Mouse (Mus musculus) liver, adult 2 months (tissue): ENCODE results near the gene Ccl1. TPM values are rescaled to one million over a fixed set of nuclear protein-coding genes. Genes with fewer than 3 reads are reported as not detected.

ENCODE experiments used
- DNase-seq: peaks from one replicate; pipeline ENCODE4 v3.0.0-alpha.2; 2011; ENCODE audit warnings: low read depth, low spot score; ENCODE audit errors: extremely low read depth
- H3K27ac ChIP-seq: fragments of 200-500 bp; replicated peaks from 2 replicates; pipeline ENCODE4 v1.5.1; 2012; ENCODE audit warnings: low read depth, mild to moderate bottlenecking, control low read depth, inconsistent platforms, low read length; ENCODE audit not compliant: insufficient read depth
- H3K27me3 ChIP-seq: fragments of 200-500 bp; 2 replicates; pipeline ENCODE4 v1.6.1; 2012; ENCODE audit warnings: mild to moderate bottlenecking, moderate library complexity, low read length, inconsistent platforms; ENCODE audit not compliant: control insufficient read depth, insufficient read depth
- H3K36me3 ChIP-seq: fragments of 200-500 bp; 2 replicates; pipeline ENCODE4 v1.6.1; 2012; ENCODE audit warnings: low read length, inconsistent platforms; ENCODE audit not compliant: control insufficient read depth, insufficient read depth
- H3K4me1 ChIP-seq: fragments of 200-500 bp; 2 replicates; pipeline ENCODE4 v1.6.1; 2011; ENCODE audit warnings: low read length; ENCODE audit not compliant: control insufficient read depth, insufficient read depth
- H3K4me3 ChIP-seq: fragments of 200-500 bp; 2 replicates; pipeline ENCODE4 v1.5.1; 2011; ENCODE audit warnings: low read depth, mild to moderate bottlenecking, control low read depth, low read length, moderate library complexity; ENCODE audit not compliant: insufficient read depth
- H3K79me2 ChIP-seq: fragments of 200-500 bp; 2 replicates; pipeline ENCODE4 v1.6.1; 2012; ENCODE audit warnings: inconsistent platforms, mild to moderate bottlenecking, low read length, moderate library complexity; ENCODE audit not compliant: control insufficient read depth, insufficient read depth
- H3K9ac ChIP-seq: fragments of 200-500 bp; 2 replicates; pipeline ENCODE4 v1.6.1; 2012; ENCODE audit warnings: low read depth, mild to moderate bottlenecking, control low read depth, inconsistent platforms, low read length
- CTCF ChIP-seq: fragments of 200-500 bp; IDR thresholded peaks from 2 replicates; pipeline ENCODE4 v1.5.1; 2011; ENCODE audit warnings: low read depth, low read length, control low read depth
- POLR2A ChIP-seq: fragments of 200-500 bp; IDR thresholded peaks from 2 replicates; pipeline ENCODE4 v1.6.1; 2011; ENCODE audit warnings: low read length, control low read depth; ENCODE audit not compliant: insufficient read depth; ENCODE audit errors: extremely low read depth
- WGBS: fragments of 180-500 bp; shearing (Covaris S2); methylation state at CpG from one replicate; pipeline ENCODE4 v1.1.7; 2018; 5-methylcytosine and 5-hydroxymethylcytosine counted together
- polyA plus RNA-seq: library from polyadenylated mRNA; depleted of rRNA; stranded (reverse); fragments of >200 nt; gene quantifications from 2 replicates; pipeline ENCODE4 v1.2.3, GENCODE M21; 2012; rRNA removed
- total RNA-seq: library from RNA; depleted of rRNA; stranded (reverse); fragments of >200 nt; gene quantifications from 2 replicates; pipeline ENCODE4 v1.2.3, GENCODE M21; 2014; rRNA removed

Ccl1 gene
- total and polyA plus RNA-seq, 2 experiments = not detected

DNA sequence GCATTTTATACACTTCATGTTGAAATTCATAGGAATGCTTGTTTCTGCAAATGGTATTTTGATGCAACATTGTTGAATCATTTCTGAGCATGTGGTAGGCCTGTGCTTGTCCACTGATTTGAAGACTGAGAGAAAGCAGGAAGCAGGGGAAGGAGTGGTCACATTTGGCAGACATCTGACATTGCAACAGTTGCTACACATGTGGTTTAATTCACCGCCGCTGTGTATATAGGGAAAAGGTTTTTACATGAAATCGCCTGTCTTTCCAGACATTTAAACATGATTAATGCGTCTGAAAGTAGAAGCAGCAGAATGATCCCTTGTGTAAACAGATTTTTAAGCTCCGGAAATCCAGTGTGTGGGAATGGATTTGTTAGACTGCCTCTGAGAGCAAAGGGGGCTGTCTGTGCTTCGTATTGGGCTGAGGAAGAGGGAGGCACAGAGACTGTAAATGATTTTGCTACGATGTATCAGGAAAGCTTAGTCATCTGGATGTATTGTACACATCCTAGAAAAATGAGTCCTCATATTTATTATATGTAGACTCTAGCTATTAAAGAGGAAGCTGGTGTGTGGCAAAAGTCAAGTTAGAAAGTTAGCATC, 165.9 kb downstream of the Ccl1 start:
- 75% methylated on average over 7 of the region's 7 CpGs for WGBS
- H3K79me2 ChIP-seq = no peaks in the 10 kb centered on the region
- DNase-seq = peak; percentile 5
- no peaks in the 10 kb centered on the region for H3K36me3 ChIP-seq
- no peak overlapping the region for H3K4me3 ChIP-seq
- no peak overlapping the region for H3K27ac ChIP-seq
- peaks cover 1% of the 10 kb centered on the region; the same call in 1 of the 2 replicates for H3K4me1 ChIP-seq
- H3K9ac ChIP-seq = no peak overlapping the region
- no peak for TF ChIP-seq POLR2A
- TF ChIP-seq CTCF = no peak
- no peaks in the 10 kb centered on the region for H3K27me3 ChIP-seq

DNA sequence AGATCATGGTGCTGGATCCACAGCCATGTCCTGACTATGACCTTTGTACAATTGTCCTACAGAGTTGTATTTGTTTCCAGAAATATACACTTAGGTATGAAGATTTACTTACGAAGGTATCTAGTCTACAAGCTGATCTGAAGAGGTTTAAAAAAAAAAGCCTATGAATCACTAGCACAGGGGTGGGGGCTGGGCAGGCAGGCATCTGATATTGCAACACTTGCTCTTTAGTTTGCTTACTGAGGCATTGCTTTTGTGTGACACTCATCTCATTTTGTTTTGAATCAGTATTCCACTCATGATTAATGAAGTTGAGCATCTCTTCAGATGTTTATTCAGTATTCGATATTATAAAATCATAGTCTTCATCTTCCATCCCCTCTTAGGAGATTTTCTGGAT, 169.3 kb downstream of the Ccl1 start:
- Histone ChIP-seq H3K27me3 (no peaks in the 10 kb centered on the region), H3K36me3 (no peaks in the 10 kb centered on the region), H3K79me2 (no peaks in the 10 kb centered on the region), H3K27ac (no peak overlapping the region), H3K4me3 (no peak overlapping the region), H3K9ac (no peak overlapping the region), H3K4me1 (peaks cover 1% of the 10 kb centered on the region; the same call in 1 of the 2 replicates)
- DNase-seq = peak; percentile 34
- TF ChIP-seq CTCF (no peak), POLR2A (no peak)
- 80% methylated on average over 2 of the region's 2 CpGs for WGBS

DNA sequence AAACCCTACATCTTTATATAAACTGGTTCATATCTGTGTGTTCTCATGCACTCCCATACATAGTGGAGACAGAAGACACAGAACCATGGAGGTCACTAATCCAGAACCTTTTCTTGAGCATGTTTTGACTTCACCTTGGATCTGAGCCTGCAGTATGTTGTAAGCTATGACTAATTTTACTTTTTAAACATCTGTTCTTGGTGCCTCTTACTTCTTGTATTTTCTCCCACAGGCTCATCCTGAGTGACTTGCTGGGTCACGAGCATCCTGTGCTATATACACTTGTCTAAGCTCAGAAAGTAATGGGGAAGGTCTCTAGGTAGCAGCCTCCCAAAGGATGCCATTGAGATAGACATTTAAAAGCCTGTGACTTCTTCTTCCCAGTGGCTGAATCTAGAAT, 172.5 kb downstream of the Ccl1 start:
- H3K79me2 ChIP-seq = no peaks in the 10 kb centered on the region
- no peaks in the 10 kb centered on the region for H3K4me1 ChIP-seq
- H3K4me3 ChIP-seq = no peak overlapping the region
- H3K27me3 ChIP-seq = no peaks in the 10 kb centered on the region
- no peak overlapping the region for H3K9ac ChIP-seq
- no peak for DNase-seq
- H3K27ac ChIP-seq = no peak overlapping the region
- no peaks in the 10 kb centered on the region for H3K36me3 ChIP-seq
- TF ChIP-seq CTCF (no peak), POLR2A (no peak)
- 46% methylated on average over 1 of the region's 1 CpGs for WGBS

Other genes with a start within 250 kb of the Ccl1 start
- gene Ccl11, start 247.9 kb downstream of the Ccl1 start, total RNA-seq = 0.09 TPM in 1 of 2 replicates, not detected in the other
- gene Ccl11, start 247.9 kb downstream of the Ccl1 start, polyA plus RNA-seq = 0.07 and 0.16 TPM in 2 replicates
- not detected in 2 replicates for gene Ccl12, start 203.8 kb downstream of the Ccl1 start, total RNA-seq
- gene Ccl12, start 203.8 kb downstream of the Ccl1 start, polyA plus RNA-seq = 0.20 TPM in 1 of 2 replicates, not detected in the other
- 0.87 TPM in 1 of 2 replicates, not detected in the other for gene Ccl8, start 190.5 kb downstream of the Ccl1 start, total RNA-seq
- gene Ccl8, start 190.5 kb downstream of the Ccl1 start, polyA plus RNA-seq = not detected in 2 replicates
- gene Tmem132e, start 83.2 kb upstream of the Ccl1 start, total RNA-seq = 1.4 and 2.3 TPM in 2 replicates
- gene Tmem132e, start 83.2 kb upstream of the Ccl1 start, polyA plus RNA-seq = 1.4 and 2.1 TPM in 2 replicates